Mouse (Mus musculus): ENCODE measurements around the gene Abo.

Gene Abo

DNA sequence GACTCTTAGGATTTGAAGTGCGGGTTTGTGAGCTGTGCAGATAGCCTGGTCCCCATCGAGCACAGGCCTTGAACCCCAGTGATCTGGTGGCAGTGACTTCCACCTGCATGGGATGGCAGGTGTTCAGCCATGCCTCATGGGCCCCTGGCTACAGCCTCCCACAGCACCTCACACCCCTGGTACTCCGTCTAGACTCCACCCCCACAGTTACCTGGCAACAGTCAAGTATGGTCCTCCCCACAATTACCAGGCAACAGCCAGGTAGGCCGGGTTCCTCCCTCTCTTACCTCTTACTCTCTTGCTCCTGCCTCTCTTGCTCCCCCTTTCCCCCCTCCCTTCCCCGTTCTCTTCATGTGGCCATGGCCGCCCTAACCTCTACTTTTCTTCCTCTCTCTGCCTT, 5.9 kb upstream of the Abo start:
- no peak for DNase-seq (ENCODE audit: extremely low spot score, low spot score)

DNA sequence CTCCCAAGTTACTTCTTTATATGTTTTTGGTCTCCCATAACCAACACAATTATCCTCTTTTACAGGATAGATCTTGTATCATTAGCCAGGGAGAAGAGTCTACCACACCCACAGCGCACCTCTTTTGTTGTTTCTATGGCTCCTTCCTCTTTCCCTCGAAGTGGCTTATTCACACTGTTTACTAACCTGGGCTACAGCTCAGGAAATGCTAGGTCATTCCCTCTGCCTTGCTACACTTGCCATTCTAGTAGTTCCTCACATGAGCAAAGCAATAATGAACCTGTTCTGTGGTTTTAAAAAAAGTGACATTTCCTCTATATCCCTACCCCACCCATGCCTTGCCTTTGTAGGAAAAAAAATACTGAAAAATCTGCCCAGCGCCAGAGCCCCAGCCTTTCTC, 1.9 kb downstream of the Abo start:
- no peak for DNase-seq (ENCODE audit: extremely low spot score, low spot score)

DNA sequence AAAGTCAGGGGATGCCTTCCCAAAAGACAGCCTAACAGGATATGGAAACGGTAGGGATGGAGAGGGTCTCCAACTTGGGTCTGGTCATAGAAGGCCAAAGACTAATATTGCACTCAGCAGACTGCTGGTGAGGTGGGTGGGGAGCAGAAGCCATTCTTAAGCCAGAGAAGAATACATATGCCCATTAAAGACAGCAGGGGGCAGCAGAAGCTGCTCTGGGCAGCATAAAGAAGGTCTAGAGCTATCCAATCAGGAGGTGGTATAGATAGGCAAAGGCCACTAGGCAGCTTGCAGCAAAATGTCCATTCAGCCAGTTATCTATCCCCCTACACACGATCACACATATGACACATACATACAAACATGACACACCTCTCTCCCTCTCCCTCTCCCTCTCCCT, 17.1 kb downstream of the Abo start:
- DNase-seq (ENCODE audit: extremely low spot score, low spot score) = no peak

GRCm38 (mm10) chr2:26832478-26832877, 32.3 kb downstream of the Abo start:
- DNase-seq (ENCODE audit: extremely low spot score, low spot score) = no peak

- no peak for DNase-seq (ENCODE audit: extremely low spot score, low spot score)
Observed at GRCm38 (mm10) chr2:26828047-26828446, 36.7 kb downstream of the Abo start.

DNA sequence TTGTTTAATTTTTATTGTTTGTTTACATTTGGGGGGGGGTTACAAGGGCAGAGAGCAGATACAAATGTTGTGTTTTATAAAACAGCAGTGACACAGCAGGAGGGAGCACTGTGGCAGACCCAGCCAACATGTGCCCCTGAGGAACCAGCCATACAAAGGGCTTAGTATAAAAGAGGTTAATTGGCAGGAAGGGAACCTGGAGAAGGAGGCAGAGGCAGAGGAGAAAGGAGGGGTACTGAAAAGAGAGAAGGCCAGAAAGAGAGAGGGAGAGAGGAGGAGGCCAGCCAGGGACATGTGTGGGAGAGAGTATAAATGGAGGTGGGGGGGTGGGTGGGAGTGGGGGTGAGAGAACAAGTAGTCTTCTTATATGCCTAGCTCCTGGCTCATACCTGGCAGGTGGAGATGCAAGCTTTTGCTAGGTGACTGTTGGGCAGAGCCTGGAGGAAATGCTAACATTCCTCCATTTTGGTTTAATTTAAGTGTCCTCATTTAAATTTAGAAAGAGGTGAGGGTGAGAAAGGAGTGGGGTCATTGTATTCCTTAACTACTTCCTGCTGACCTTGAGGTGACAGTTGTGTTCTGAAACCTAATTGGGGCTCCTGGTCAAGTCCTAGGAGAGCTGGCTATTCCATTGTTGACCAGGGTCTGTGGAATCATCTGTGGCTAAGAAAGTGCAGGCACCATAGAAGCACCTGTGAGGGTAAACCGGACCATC, 37.4 kb downstream of the Abo start:
- no peak for DNase-seq (ENCODE audit: extremely low spot score, low spot score)

All from neural tube, embryonic 10.5 days (tissue).